Mouse (Mus musculus) bone marrow macrophage, adult 2 months (primary cell): ENCODE measurements around the gene Bpi.

Source experiments
- CTCF ChIP-seq: IDR thresholded peaks from 2 replicates; pipeline ENCODE4 v1.5.1; 2012; ENCODE audit warnings: low read depth, mild to moderate bottlenecking, low read length, moderate library complexity
- POLR2A ChIP-seq: IDR thresholded peaks from 2 replicates; pipeline ENCODE4 v1.6.1; 2012; ENCODE audit warnings: mild to moderate bottlenecking, low read depth, low read length, borderline replicate concordance

GRCm38 (mm10) chr2:158264877-158265276 is 7.0 kb downstream of the Bpi start:
- TF ChIP-seq CTCF = no peak
- TF ChIP-seq POLR2A = no peak
